Mouse (Mus musculus) embryonic facial prominence, embryonic 13.5 days (tissue): ENCODE measurements around the gene Mtmr4. TPM values are rescaled to one million over a fixed set of nuclear protein-coding genes. Genes with fewer than 3 reads are reported as not detected.

Experiments
- polyA plus RNA-seq: library from polyadenylated mRNA; unstranded; fragments of >200 nt; fragmentation: Nextera tagmentation; extraction: Ambion mirVana; gene quantifications from 2 replicates; pipeline ENCODE4 v1.2.1, GENCODE M21; 2015

The Mtmr4 gene
- polyA plus RNA-seq, 1 experiment from 2014 or later = 31.9 TPM

Other genes starting within 250 kb of the Mtmr4 start
- 3.1 and 3.3 TPM in 2 replicates for gene Ppm1e, start 233.1 kb upstream of the Mtmr4 start, polyA plus RNA-seq
- gene Rad51c, start 187.2 kb upstream of the Mtmr4 start, polyA plus RNA-seq = 8.2 and 9.3 TPM in 2 replicates
- gene Tex14, start 187.1 kb upstream of the Mtmr4 start, polyA plus RNA-seq = 0.04 and 0.26 TPM in 2 replicates
- gene Gm11492, start 25.5 kb upstream of the Mtmr4 start, polyA plus RNA-seq = not detected in 2 replicates
- 10.6 and 11.3 TPM in 2 replicates for gene Sept4, start 23.3 kb upstream of the Mtmr4 start, polyA plus RNA-seq
- 0.23 and 0.25 TPM in 2 replicates for gene Hsf5, start 25.0 kb downstream of the Mtmr4 start, polyA plus RNA-seq
- 7.1 and 8.7 TPM in 2 replicates for gene Rnf43, start 70.6 kb downstream of the Mtmr4 start, polyA plus RNA-seq
- gene Supt4a, start 145.4 kb downstream of the Mtmr4 start, polyA plus RNA-seq = 163 and 172 TPM in 2 replicates
- gene Tspoap1, start 168.4 kb downstream of the Mtmr4 start, polyA plus RNA-seq = 4.9 and 5.3 TPM in 2 replicates
- 1.9 and 6.1 TPM in 2 replicates for gene Mpo, start 201.4 kb downstream of the Mtmr4 start, polyA plus RNA-seq
- gene Lpo, start 236.1 kb downstream of the Mtmr4 start, polyA plus RNA-seq = 0.08 and 0.11 TPM in 2 replicates